Mouse (Mus musculus) lung, postnatal 0 days (tissue): ENCODE measurements around the gene Rbp4. TPM values are rescaled to one million over a fixed set of nuclear protein-coding genes. Genes with fewer than 3 reads are reported as not detected.

Source experiments
- ATAC-seq: fragments of 200-750 bp; cut with Nextera tagmentation; 2 replicates; pipeline ENCODE4 v1.8.0; 2017; ENCODE audit warnings: moderate library complexity
- DNase-seq: peaks from one replicate; pipeline ENCODE4 v3.0.0-alpha.2; 2016; ENCODE audit warnings: low spot score
- H3K27ac ChIP-seq: fragments of 300-500 bp; sonication (generic); 2 replicates; pipeline ENCODE4 v1.5.1; 2014; ENCODE audit warnings: antibody characterized with exemption, mild to moderate bottlenecking, low read length, mixed read lengths
- H3K27me3 ChIP-seq: fragments of 300-500 bp; sonication (generic); replicated peaks from 2 replicates; pipeline ENCODE4 v1.6.1; 2014; ENCODE audit warnings: low read length, mixed read lengths; ENCODE audit not compliant: insufficient read depth
- H3K36me3 ChIP-seq: fragments of 300-500 bp; sonication (generic); 2 replicates; pipeline ENCODE4 v1.6.1; 2014; ENCODE audit warnings: low read length, mixed read lengths; ENCODE audit not compliant: insufficient read depth
- H3K4me1 ChIP-seq: fragments of 300-500 bp; sonication (generic); 2 replicates; pipeline ENCODE4 v1.6.1; 2014; ENCODE audit warnings: antibody characterized with exemption, low read depth, low read length, mixed read lengths; ENCODE audit not compliant: insufficient read depth
- H3K4me2 ChIP-seq: fragments of 300-500 bp; sonication (generic); replicated peaks from 2 replicates; pipeline ENCODE4 v1.6.1; 2014; ENCODE audit warnings: low read depth, mild to moderate bottlenecking, low read length, moderate library complexity, mixed read lengths
- H3K4me3 ChIP-seq: fragments of 300-500 bp; sonication (generic); 2 replicates; pipeline ENCODE4 v1.5.1; 2014; ENCODE audit warnings: low read depth, low read length
- H3K9ac ChIP-seq: fragments of 300-500 bp; sonication (generic); replicated peaks from 2 replicates; pipeline ENCODE4 v1.6.1; 2014; ENCODE audit warnings: low read depth, mild to moderate bottlenecking
- H3K9me3 ChIP-seq: fragments of 300-500 bp; sonication (generic); 2 replicates; pipeline ENCODE4 v1.6.1; 2016; ENCODE audit warnings: low read length, mixed read lengths
- CTCF ChIP-seq: IDR thresholded peaks from 2 replicates; pipeline ENCODE4 v1.5.1; 2016; ENCODE audit warnings: antibody characterized with exemption, mild to moderate bottlenecking
- EP300 ChIP-seq: IDR thresholded peaks from 2 replicates; pipeline ENCODE4 v1.6.1; 2016; ENCODE audit warnings: antibody characterized with exemption, mild to moderate bottlenecking, control low read depth
- WGBS: fragments of 180-500 bp; shearing (Covaris S2); extraction: QIAGEN DNeasy Blood & Tissue Kit; methylation state at CpG from one replicate; pipeline ENCODE4 v1.1.7; 2014; 5-methylcytosine and 5-hydroxymethylcytosine counted together
- polyA plus RNA-seq: library from polyadenylated mRNA; unstranded; fragments of >200 nt; fragmentation: Nextera tagmentation; extraction: Ambion mirVana; gene quantifications from 2 replicates; pipeline ENCODE4 v1.2.1, GENCODE M21; 2015

Gene Rbp4
- polyA plus RNA-seq, 1 experiment from 2014 or later, result 25.0 TPM

GRCm38 (mm10) chr19:38133986-38134385, 8.9 kb upstream of the Rbp4 start:
- no peak for ATAC-seq
- Histone ChIP-seq H3K27ac (no peak overlapping the region), H3K4me1 (no peaks in the 10 kb centered on the region), H3K4me2 (no peak overlapping the region), H3K9ac (no peak overlapping the region), H3K4me3 (no peak overlapping the region), H3K27me3 (no peaks in the 10 kb centered on the region), H3K9me3 (no peaks in the 10 kb centered on the region), H3K36me3 (no peaks in the 10 kb centered on the region)
- no peak for TF ChIP-seq EP300
- no peak for TF ChIP-seq CTCF
- DNase-seq, result no peak
- WGBS, result 34% methylated on average over 11 of the region's 11 CpGs

GRCm38 (mm10) chr19:38132481-38132880, 7.4 kb upstream of the Rbp4 start, which contains the start of gene Pde6c:
Pde6c (plus strand) TSS chr19:38132781.
- WGBS, result 78% methylated on average over 6 of the region's 6 CpGs
- no peak for DNase-seq
- H3K4me1 ChIP-seq, result no peaks in the 10 kb centered on the region

GRCm38 (mm10) chr19:38126656-38127055, 1.6 kb upstream of the Rbp4 start:
- TF ChIP-seq EP300 (no peak), CTCF (no peak)
- H3K9ac ChIP-seq, result no peak overlapping the region
- H3K4me1 ChIP-seq, result no peaks in the 10 kb centered on the region
- H3K27ac ChIP-seq, result no peak overlapping the region
- H3K4me2 ChIP-seq, result no peak overlapping the region
- ATAC-seq (no peak), DNase-seq (no peak)
- WGBS, result 64% methylated on average over 8 of the region's 8 CpGs
- no peaks in the 10 kb centered on the region for H3K9me3 ChIP-seq
- no peaks in the 10 kb centered on the region for H3K36me3 ChIP-seq
- peaks cover 9% of the 10 kb centered on the region; the same call in 1 of the 2 replicates for H3K27me3 ChIP-seq
- H3K4me3 ChIP-seq, result no peak overlapping the region

More at GRCm38 (mm10) chr19:38132481-38132880, 7.4 kb upstream of the Rbp4 start, which contains the start of gene Pde6c:
- Histone ChIP-seq H3K9me3 (no peaks in the 10 kb centered on the region), H3K36me3 (no peaks in the 10 kb centered on the region), H3K4me2 (no peak within 1 kb of the TSS), H3K9ac (no peak within 1 kb of the TSS), H3K4me3 (no peak within 1 kb of the TSS), H3K27me3 (no peaks in the 10 kb centered on the region), H3K27ac (no peak within 1 kb of the TSS)
- TF ChIP-seq EP300 (no peak), CTCF (no peak)
- no peak for ATAC-seq

- no peak overlapping the region for H3K9ac ChIP-seq
- no peaks in the 10 kb centered on the region for H3K4me1 ChIP-seq
- no peak overlapping the region for H3K27ac ChIP-seq
- H3K4me2 ChIP-seq, result peak overlapping the region; percentile 87
- peak; percentile 83 for ATAC-seq
- H3K36me3 ChIP-seq, result no peaks in the 10 kb centered on the region
- 2% methylated on average over 37 of the region's 77 CpGs for WGBS
- no peaks in the 10 kb centered on the region for H3K9me3 ChIP-seq
- H3K27me3 ChIP-seq, result peaks cover 9% of the 10 kb centered on the region; the same call in 1 of the 2 replicates
- TF ChIP-seq CTCF (no peak), EP300 (no peak)
- peak overlapping the region; percentile 41 for H3K4me3 ChIP-seq
- DNase-seq, result peak; percentile 47
Observed at GRCm38 (mm10) chr19:38124401-38125218, 471 bp downstream of the Rbp4 start.

- no peaks in the 10 kb centered on the region for H3K36me3 ChIP-seq
- ATAC-seq, result no peak
- TF ChIP-seq CTCF (no peak), EP300 (no peak)
- H3K4me3 ChIP-seq, result peak overlapping the region; percentile 41
- H3K9me3 ChIP-seq, result no peaks in the 10 kb centered on the region
- 23% methylated on average over 9 of the region's 9 CpGs for WGBS
- H3K4me2 ChIP-seq, result peak overlapping the region; percentile 87
- no peaks in the 10 kb centered on the region for H3K4me1 ChIP-seq
- no peak overlapping the region for H3K9ac ChIP-seq
- peaks cover 9% of the 10 kb centered on the region; the same call in 1 of the 2 replicates for H3K27me3 ChIP-seq
- H3K27ac ChIP-seq, result no peak overlapping the region
- no peak for DNase-seq
Observed at GRCm38 (mm10) chr19:38123921-38124320, 1.2 kb downstream of the Rbp4 start.

- no peaks in the 10 kb centered on the region for H3K4me1 ChIP-seq
- no peak overlapping the region for H3K9ac ChIP-seq
- H3K27ac ChIP-seq, result no peak overlapping the region
- no peak overlapping the region for H3K4me3 ChIP-seq
- no peaks in the 10 kb centered on the region for H3K36me3 ChIP-seq
- H3K27me3 ChIP-seq, result peaks cover 9% of the 10 kb centered on the region; the same call in 1 of the 2 replicates
- no peak for DNase-seq
- H3K4me2 ChIP-seq, result no peak overlapping the region
- TF ChIP-seq CTCF (no peak), EP300 (no peak)
- ATAC-seq, result no peak
- WGBS, result 84% methylated on average over 5 of the region's 5 CpGs
- H3K9me3 ChIP-seq, result no peaks in the 10 kb centered on the region
Observed at GRCm38 (mm10) chr19:38120123-38120760, 4.8 kb downstream of the Rbp4 start.
